Mouse (Mus musculus) liver, embryonic 14.5 days (tissue): ENCODE results near the gene Zfp346. TPM values are rescaled to one million over a fixed set of nuclear protein-coding genes. Genes with fewer than 3 reads are reported as not detected.

Experiments
- ATAC-seq: fragments of 200-750 bp; cut with Nextera tagmentation; 2 replicates; pipeline ENCODE4 v1.8.0; 2017; ENCODE audit warnings: moderate number of reproducible peaks, mild to moderate bottlenecking, moderate library complexity; ENCODE audit not compliant: insufficient read depth
- DNase-seq, 3 experiments: peaks; one replicate each; pipeline ENCODE4 v3.0.0-alpha.2; 2012 to 2013; ENCODE audit warnings: low read depth in 3 of 3, low spot score in 3 of 3
- H3K27ac ChIP-seq: fragments of 300-500 bp; sonication (generic); 2 replicates; pipeline ENCODE4 v1.5.1; 2014; ENCODE audit warnings: moderate library complexity, mild to moderate bottlenecking, control low read depth, inconsistent platforms
- H3K27me3 ChIP-seq: fragments of 300-500 bp; sonication (generic); 2 replicates; pipeline ENCODE4 v1.6.1; 2014; ENCODE audit warnings: mild to moderate bottlenecking, low read length, moderate library complexity; ENCODE audit not compliant: control insufficient read depth, insufficient read depth
- H3K36me3 ChIP-seq: fragments of 300-500 bp; sonication (generic); replicated peaks from 2 replicates; pipeline ENCODE4 v1.6.1; 2014; ENCODE audit warnings: low read depth; ENCODE audit not compliant: control insufficient read depth, insufficient read depth
- H3K4me1 ChIP-seq, 2 experiments: fragments of 200-500 bp in 1 of 2; fragments of 300-500 bp in 1 of 2; sonication (generic) in 1 of 2; replicated peaks; 2 replicates each; pipeline ENCODE4 v1.6.1; 2012 to 2014; ENCODE audit warnings: antibody characterized with exemption in 1 of 2, inconsistent platforms in 1 of 2, low read length in 1 of 2; ENCODE audit not compliant: control insufficient read depth in 2 of 2, insufficient read depth in 2 of 2
- H3K4me2 ChIP-seq: fragments of 300-500 bp; sonication (generic); 2 replicates; pipeline ENCODE4 v1.6.1; 2014; ENCODE audit warnings: low read depth, mild to moderate bottlenecking, control low read depth, moderate library complexity
- H3K4me3 ChIP-seq, 2 experiments: fragments of 200-500 bp in 1 of 2; fragments of 300-500 bp in 1 of 2; sonication (generic) in 1 of 2; 2 replicates each; pipeline ENCODE4 v1.5.1; 2012 to 2014; ENCODE audit warnings: low read depth in 2 of 2, low read length in 2 of 2, mild to moderate bottlenecking in 2 of 2, control low read depth in 1 of 2, inconsistent platforms in 1 of 2, moderate library complexity in 1 of 2; ENCODE audit not compliant: insufficient read depth in 1 of 2
- H3K9ac ChIP-seq: fragments of 300-500 bp; sonication (generic); replicated peaks from 2 replicates; pipeline ENCODE4 v1.6.1; 2014; ENCODE audit warnings: mild to moderate bottlenecking, control low read depth, moderate library complexity
- H3K9me3 ChIP-seq: fragments of 300-500 bp; sonication (generic); 2 replicates; pipeline ENCODE4 v1.6.1; 2016; ENCODE audit warnings: low read length, mixed read lengths; ENCODE audit not compliant: control insufficient read depth
- CTCF ChIP-seq: IDR thresholded peaks from 2 replicates; pipeline ENCODE4 v1.5.1; 2016; ENCODE audit warnings: antibody characterized with exemption, low read depth, control low read depth
- EP300 ChIP-seq: IDR thresholded peaks from 2 replicates; pipeline ENCODE4 v1.6.1; 2016; ENCODE audit warnings: antibody characterized with exemption, low read depth
- WGBS: fragments of 180-500 bp; shearing (Covaris S2); extraction: QIAGEN DNeasy Blood & Tissue Kit; methylation state at CpG from one replicate; pipeline ENCODE4 v1.1.7; 2014; ENCODE audit not compliant: insufficient replicate concordance; 5-methylcytosine and 5-hydroxymethylcytosine counted together
- polyA plus RNA-seq, 2 experiments: library from polyadenylated mRNA; depleted of rRNA in 1 of 2; stranded (reverse) in 1 of 2; unstranded in 1 of 2; fragments of >200 nt; fragmentation: Nextera tagmentation in 1 of 2; extraction: Ambion mirVana in 1 of 2; gene quantifications; 2 replicates each; pipeline versions ENCODE4 v1.2.1 to v1.2.3; 2012 to 2014

Gene Zfp346
- polyA plus RNA-seq, 2 experiments = 5.6 to 11.4 TPM

DNA sequence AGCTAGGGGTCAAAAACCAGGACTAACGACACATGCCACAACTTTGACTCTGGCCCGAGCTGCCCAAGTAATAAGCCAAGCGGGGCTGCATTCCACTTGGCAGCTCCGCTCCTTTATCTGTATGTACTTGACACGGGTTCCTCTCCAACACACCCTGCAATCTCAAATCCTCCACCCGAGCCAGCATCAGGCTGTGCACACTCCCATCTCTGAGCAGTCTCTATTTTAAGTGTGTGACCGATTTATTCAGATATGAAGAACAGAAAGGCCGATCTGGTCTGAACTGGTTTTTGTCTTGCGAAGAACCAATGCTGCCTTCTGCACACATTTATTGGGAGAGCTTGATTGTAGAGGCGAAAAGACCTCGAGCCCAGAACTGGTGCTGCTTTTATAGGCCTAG lies 3.5 kb upstream of the Zfp346 start:
- no peak overlapping the region for H3K4me2 ChIP-seq
- peaks cover 16 to 18% of the 10 kb centered on the region in 2 experiments for H3K4me1 ChIP-seq
- no peak for TF ChIP-seq EP300
- no peak for TF ChIP-seq CTCF
- H3K9me3 ChIP-seq = no peaks in the 10 kb centered on the region
- H3K9ac ChIP-seq = no peak overlapping the region
- DNase-seq (no peak), ATAC-seq (no peak)
- H3K27ac ChIP-seq = no peak overlapping the region
- no peaks in the 10 kb centered on the region for H3K36me3 ChIP-seq
- no peak overlapping the region for H3K4me3 ChIP-seq
- 81% methylated on average over 11 of the region's 11 CpGs for WGBS
- no peaks in the 10 kb centered on the region for H3K27me3 ChIP-seq

DNA sequence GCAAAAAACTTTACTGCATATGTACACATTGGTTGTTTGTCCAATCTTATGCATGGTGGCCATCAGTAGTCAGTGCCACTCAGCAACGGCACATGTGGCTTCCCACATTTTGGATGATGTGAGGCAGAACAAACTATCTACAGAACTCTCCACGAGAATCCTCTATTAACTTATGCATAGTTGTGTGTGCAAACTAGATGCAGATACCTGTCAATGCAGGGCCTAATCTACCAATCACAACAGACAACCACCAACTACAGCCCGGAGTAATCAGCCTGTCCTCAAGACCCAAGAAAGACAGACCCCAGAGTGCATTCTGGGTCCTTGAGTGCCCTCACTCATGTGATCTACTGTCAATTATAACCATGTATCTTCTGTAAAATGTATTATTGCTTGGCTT lies 2.7 kb upstream of the Zfp346 start:
- Histone ChIP-seq H3K9me3 (no peaks in the 10 kb centered on the region), H3K27me3 (no peaks in the 10 kb centered on the region), H3K27ac (no peak overlapping the region), H3K9ac (no peak overlapping the region), H3K4me2 (no peak overlapping the region), H3K36me3 (no peaks in the 10 kb centered on the region), H3K4me1 (peaks cover 18 to 22% of the 10 kb centered on the region in 2 experiments), H3K4me3 (no peak overlapping the region)
- no peak for TF ChIP-seq CTCF
- ATAC-seq = no peak
- WGBS = 82% methylated on average over 3 of the region's 3 CpGs
- DNase-seq = no peak

DNA sequence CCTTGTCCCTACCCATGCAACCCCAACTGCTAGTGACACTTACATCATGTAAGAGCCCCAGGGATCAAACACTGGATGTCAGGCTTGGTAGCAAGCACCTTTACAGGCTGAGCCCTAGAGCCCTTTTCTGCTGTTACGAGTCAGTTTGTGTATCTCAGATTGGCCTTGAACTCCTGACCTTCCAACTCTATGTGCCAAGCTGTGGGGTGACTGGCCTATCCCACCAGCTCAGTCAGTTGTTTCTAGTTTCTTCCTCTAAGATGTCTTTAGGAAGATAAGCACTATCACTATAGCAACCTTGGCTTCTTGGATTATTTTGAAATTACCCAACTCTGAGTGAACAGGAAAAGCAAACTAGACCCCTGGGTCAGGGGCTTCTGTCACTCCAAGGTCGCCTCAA lies 1.8 kb upstream of the Zfp346 start:
- H3K4me2 ChIP-seq = no peak overlapping the region
- 35% methylated on average over 2 of the region's 2 CpGs for WGBS

DNA sequence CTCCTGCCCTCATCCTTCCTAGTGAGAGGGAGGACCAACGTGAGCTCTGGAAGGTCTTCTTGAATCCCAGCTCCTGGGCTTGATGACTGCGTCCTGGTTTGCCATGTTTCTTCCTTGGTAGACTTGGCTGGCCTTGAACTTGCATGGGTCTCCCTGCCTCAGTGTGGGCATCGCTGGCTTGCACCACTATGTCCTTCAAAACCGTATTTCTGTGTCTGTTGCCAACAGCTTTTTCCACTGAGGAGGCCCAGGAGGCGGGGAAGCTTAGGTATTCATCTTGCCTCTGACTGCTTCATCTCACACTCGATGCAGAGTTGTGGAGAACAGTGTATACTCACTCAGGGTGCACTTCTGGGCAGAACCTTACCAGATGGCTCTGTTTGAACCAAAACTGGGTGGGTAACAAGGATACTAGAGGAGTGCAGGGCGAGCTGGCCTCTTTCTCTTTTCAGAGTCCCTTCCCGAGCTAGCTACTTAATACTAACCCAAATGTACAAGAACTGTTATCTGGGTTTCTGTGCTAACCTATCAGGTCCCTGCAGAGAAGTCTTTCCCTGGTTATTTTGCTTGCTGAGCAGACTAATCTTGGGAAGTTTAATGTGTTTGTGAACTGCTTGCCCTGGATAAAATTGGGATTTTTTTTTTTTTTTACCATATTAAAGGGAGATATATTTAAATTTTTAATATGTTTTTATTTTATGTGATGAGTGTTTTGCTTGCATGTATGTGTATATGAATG lies 1.0 kb downstream of the Zfp346 start:
- Histone ChIP-seq H3K27me3 (no peaks in the 10 kb centered on the region), H3K27ac (peak overlapping the region; percentile 45), H3K9me3 (no peaks in the 10 kb centered on the region), H3K4me3 (peak overlapping the region; percentile 77 to 96), H3K9ac (peak overlapping the region; percentile 81), H3K4me1 (peaks cover 12 to 16% of the 10 kb centered on the region in 2 experiments; a peak in 3 of 4 replicates), H3K4me2 (peak overlapping the region; percentile 88), H3K36me3 (peaks cover 11% of the 10 kb centered on the region)
- peak in 2 of 3 experiments; percentile 23 for DNase-seq
- TF ChIP-seq EP300 (no peak), CTCF (no peak)
- WGBS = 9% methylated on average over 8 of the region's 8 CpGs
- ATAC-seq = peak; percentile 7; the same call in 1 of the 2 replicates

More for the DNA sequence above, 1.8 kb upstream of the Zfp346 start:
- no peak overlapping the region for H3K27ac ChIP-seq
- TF ChIP-seq CTCF (no peak), EP300 (no peak)
- H3K9ac ChIP-seq = no peak overlapping the region
- no peaks in the 10 kb centered on the region for H3K9me3 ChIP-seq
- H3K4me3 ChIP-seq = no peak overlapping the region
- H3K27me3 ChIP-seq = no peaks in the 10 kb centered on the region
- no peak for ATAC-seq
- H3K36me3 ChIP-seq = peaks cover 7% of the 10 kb centered on the region
- peaks cover 19 to 22% of the 10 kb centered on the region in 2 experiments for H3K4me1 ChIP-seq
- no peak for DNase-seq

DNA sequence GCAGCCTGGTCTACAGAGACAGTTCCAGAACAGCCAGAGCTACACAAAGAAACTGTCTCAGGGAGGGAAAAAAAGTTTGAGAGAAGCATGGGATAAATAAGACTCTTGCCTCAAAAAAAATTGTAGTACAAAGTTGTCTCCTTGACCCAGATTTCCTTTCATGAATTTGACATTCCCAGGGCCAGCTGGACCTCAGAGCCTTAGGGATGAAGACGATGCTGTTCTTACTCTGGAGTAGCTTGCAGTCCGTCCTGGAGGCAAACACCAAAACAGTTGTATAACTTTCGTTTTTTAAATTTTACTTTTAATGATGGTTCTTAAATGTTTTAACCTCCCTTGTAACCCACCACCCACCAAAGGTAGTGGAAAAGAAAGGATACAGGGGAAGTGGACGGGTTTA lies 2.0 kb downstream of the Zfp346 start:
- Histone ChIP-seq H3K4me1 (peaks cover 12 to 16% of the 10 kb centered on the region in 2 experiments; a peak in 3 of 4 replicates), H3K4me2 (peak overlapping the region; percentile 88), H3K27me3 (no peaks in the 10 kb centered on the region), H3K4me3 (peak overlapping the region in 1 of 2 experiments; percentile 77; a peak in 1 of 4 replicates), H3K36me3 (peaks cover 11% of the 10 kb centered on the region), H3K9ac (peak overlapping the region; percentile 81), H3K27ac (no peak overlapping the region), H3K9me3 (no peaks in the 10 kb centered on the region)
- TF ChIP-seq EP300 (no peak), CTCF (no peak)
- DNase-seq = no peak
- no peak for ATAC-seq
- 73% methylated on average over 4 of the region's 4 CpGs for WGBS
